Mouse (Mus musculus) midbrain, embryonic 12.5 days (tissue): ENCODE data around the gene Galnt10. TPM values are rescaled to one million over a fixed set of nuclear protein-coding genes. Genes with fewer than 3 reads are reported as not detected.

ENCODE experiments used
- ATAC-seq: fragments of 200-750 bp; cut with Nextera tagmentation; 2 replicates; pipeline ENCODE4 v1.8.0; 2017; ENCODE audit warnings: low read depth, moderate TSS enrichment, moderate library complexity; ENCODE audit not compliant: low FRiP score
- H3K27ac ChIP-seq: fragments of 300-500 bp; sonication (generic); replicated peaks from 2 replicates; pipeline ENCODE4 v1.5.1; 2016; ENCODE audit warnings: mild to moderate bottlenecking
- H3K27me3 ChIP-seq: fragments of 300-500 bp; sonication (generic); 2 replicates; pipeline ENCODE4 v1.6.1; 2016; ENCODE audit warnings: mild to moderate bottlenecking
- H3K36me3 ChIP-seq: fragments of 300-500 bp; sonication (generic); 2 replicates; pipeline ENCODE4 v1.6.1; 2016
- H3K4me1 ChIP-seq: fragments of 300-500 bp; sonication (generic); 2 replicates; pipeline ENCODE4 v1.6.1; 2016
- H3K4me2 ChIP-seq: fragments of 300-500 bp; sonication (generic); replicated peaks from 2 replicates; pipeline ENCODE4 v1.6.1; 2016; ENCODE audit warnings: mild to moderate bottlenecking, moderate library complexity
- H3K4me3 ChIP-seq: fragments of 300-500 bp; sonication (generic); 2 replicates; pipeline ENCODE4 v1.5.1; 2016; ENCODE audit warnings: mild to moderate bottlenecking
- H3K9ac ChIP-seq: fragments of 300-500 bp; sonication (generic); replicated peaks from 2 replicates; pipeline ENCODE4 v1.6.1; 2016; ENCODE audit warnings: mild to moderate bottlenecking, moderate library complexity
- H3K9me3 ChIP-seq: fragments of 300-500 bp; sonication (generic); 2 replicates; pipeline ENCODE4 v1.6.1; 2016; ENCODE audit warnings: mild to moderate bottlenecking
- WGBS: fragments of 180-500 bp; shearing (Covaris S2); methylation state at CpG from one replicate; pipeline ENCODE4 v1.1.7; 2016; 5-methylcytosine and 5-hydroxymethylcytosine counted together
- polyA plus RNA-seq: library from polyadenylated mRNA; unstranded; fragments of >200 nt; fragmentation: Nextera tagmentation; extraction: Ambion mirVana; gene quantifications from 2 replicates; pipeline ENCODE4 v1.2.1, GENCODE M21; 2016

The Galnt10 gene
- polyA plus RNA-seq, 1 experiment from 2014 or later: 26.6 TPM

- ATAC-seq: no peak
- Histone ChIP-seq H3K27me3 (peaks cover 99% of the 10 kb centered on the region), H3K4me3 (no peak overlapping the region), H3K27ac (no peak overlapping the region), H3K4me1 (peaks cover 12% of the 10 kb centered on the region; the same call in 1 of the 2 replicates), H3K9ac (no peak overlapping the region), H3K9me3 (no peaks in the 10 kb centered on the region), H3K36me3 (no peaks in the 10 kb centered on the region), H3K4me2 (no peak overlapping the region)
- WGBS: 4% methylated on average over 3 of the region's 3 CpGs
These were observed 190.7 kb downstream of the Galnt10 start for GRCm38 (mm10) chr11:57835931-57836330.

GRCm38 (mm10) chr11:57836401-57836800 lies 191.2 kb downstream of the Galnt10 start:
- Histone ChIP-seq H3K27me3 (peaks cover 99% of the 10 kb centered on the region), H3K4me1 (peaks cover 15% of the 10 kb centered on the region), H3K36me3 (no peaks in the 10 kb centered on the region), H3K9me3 (no peaks in the 10 kb centered on the region), H3K4me2 (no peak overlapping the region), H3K9ac (no peak overlapping the region), H3K27ac (no peak overlapping the region), H3K4me3 (no peak overlapping the region)
- WGBS: 1% methylated on average over 9 of the region's 9 CpGs
- ATAC-seq: no peak

Other genes starting within 250 kb of the Galnt10 start
- 81.0 and 88.1 TPM in 2 replicates for gene Fam114a2, start 126.8 kb upstream of the Galnt10 start, polyA plus RNA-seq
- gene Mfap3, start 126.8 kb upstream of the Galnt10 start, polyA plus RNA-seq: 57.9 and 59.4 TPM in 2 replicates
- 16.7 and 20.2 TPM in 2 replicates for gene Sap30l, start 156.2 kb downstream of the Galnt10 start, polyA plus RNA-seq
- gene Hand1, start 187.4 kb downstream of the Galnt10 start, polyA plus RNA-seq: not detected in 2 replicates